Mouse (Mus musculus): ENCODE measurements around the gene Dgcr8.

Gene Dgcr8

DNA sequence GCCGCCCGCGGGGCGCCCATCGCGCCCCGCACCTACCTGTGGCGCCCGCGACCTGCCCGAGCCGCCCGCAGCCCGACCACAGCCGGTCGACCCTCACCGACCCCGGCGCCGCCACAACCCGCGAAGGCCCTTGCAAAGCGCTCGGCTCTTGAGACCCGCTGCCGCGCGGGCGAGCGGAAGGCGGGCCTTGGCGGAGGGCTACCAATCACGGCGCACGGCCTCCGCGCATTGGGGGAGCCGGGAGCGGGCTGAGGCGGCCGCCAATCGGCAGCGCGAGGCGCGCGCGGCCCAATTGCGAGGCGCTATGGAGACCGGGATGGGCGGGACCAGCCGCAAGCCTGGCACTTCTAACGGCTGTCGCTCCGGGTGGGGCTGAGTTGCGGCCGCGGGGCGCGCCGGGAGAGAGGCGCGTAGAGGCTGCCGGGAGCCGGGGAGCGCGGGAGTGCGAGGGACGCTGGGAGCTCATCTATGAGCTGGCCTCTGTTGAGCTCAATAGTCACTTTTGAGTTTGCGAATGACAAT lies at the start of gene Dgcr8:
Dgcr8 (minus strand) TSS at position 180 of the 522 bp plus-strand sequence.
- peak; percentile 99 for DNase-seq (ENCODE audit: low spot score)

DNA sequence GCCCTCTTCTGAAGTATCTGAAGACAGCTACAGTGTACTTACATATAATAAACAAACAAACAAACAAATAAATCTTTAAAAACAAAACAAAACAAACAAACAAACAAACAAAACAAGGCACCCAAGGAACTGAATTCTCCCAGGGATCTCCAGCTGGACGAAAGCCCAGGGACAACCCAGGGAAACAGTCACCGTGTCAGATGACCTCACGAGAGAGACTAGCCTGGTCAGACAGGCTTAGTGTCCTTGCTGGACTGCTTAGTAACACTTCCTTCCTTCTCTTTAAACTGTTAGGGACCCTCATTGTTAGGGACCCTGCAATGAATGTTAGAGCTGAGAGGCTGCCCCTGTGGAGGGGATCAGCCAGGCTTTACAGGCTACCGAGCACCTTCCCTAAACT lies 48.2 kb upstream of the Dgcr8 start:
- DNase-seq (ENCODE audit: low spot score) = no peak

DNA sequence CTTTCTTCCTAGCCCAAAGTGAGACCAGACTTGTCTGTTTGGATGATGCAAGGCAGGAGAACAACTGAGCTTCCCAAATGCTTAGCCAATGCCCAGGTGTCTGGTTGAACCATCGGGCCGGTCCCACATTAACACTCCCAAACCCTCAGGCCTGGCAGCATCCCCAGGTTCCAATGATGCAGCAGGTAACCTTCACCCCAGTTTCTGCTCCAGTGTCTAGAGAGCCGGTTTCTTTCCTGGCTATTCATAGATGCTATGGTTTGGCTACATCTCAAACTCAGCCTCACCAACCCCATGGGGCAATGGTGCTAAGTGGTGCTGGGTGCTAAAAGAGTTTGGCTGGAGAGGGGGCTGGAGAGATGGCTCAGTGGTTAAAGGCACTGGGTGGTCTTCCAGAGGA lies 46.9 kb upstream of the Dgcr8 start:
- DNase-seq (ENCODE audit: low spot score) = no peak

DNA sequence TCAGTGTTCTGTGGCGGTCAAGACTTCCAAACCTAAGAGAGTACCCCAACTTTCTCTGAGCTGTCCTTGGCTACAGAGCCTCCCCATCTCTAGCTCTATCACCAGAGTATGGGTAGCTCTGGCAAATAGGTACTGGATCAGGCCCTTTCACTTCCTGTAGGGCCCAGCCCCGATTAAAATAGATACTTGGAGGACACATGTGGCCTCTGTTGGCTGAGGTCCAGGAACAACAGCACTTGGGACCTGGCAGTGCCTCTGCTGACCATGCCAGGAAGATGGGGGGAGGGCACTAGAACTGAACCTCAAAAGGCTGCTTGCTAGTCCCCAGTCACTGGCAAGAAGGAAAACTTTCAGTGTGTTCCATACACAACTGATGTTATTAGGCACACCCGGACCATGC lies 44.9 kb upstream of the Dgcr8 start:
- no peak for DNase-seq (ENCODE audit: low spot score)

DNA sequence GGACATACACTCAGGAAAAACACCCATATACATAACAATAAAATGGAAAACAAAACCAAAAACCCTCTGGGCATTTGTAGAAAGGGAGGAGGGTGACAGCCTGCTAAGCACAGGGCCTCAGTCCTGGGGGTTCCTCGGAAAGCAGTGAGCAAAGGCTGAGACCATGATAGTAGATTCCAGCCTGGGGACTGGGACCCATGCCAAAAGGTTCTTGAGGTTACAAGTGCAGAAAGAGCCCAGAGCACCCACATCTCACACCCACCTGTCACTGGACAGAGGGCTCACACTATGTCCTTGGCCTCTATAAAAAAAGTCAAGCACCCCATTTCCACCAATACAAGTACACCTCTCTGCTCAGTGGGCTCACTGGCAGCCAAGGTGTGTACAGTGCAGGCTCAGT lies 39.5 kb upstream of the Dgcr8 start:
- DNase-seq (ENCODE audit: low spot score) = no peak

DNA sequence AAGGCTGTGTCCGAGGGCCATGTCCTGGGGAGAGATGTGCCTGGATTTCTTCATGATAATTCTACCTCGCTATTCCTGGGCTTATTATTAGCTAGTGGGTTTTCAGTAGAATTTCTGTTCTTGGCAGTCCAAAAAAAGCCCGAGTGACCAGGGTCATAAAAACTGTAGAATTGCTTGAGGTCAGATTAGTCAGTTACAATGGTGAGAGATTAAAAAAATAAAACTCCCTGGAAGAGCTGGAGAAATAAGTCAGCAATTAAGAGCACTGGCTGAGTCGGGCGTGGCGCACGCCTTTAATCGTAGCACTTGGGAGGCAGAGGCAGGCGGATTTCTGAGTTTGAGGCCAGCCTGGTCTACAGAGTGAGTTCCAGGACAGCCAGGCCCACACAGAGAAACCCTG lies 38.9 kb upstream of the Dgcr8 start:
- no peak for DNase-seq (ENCODE audit: low spot score)

DNA sequence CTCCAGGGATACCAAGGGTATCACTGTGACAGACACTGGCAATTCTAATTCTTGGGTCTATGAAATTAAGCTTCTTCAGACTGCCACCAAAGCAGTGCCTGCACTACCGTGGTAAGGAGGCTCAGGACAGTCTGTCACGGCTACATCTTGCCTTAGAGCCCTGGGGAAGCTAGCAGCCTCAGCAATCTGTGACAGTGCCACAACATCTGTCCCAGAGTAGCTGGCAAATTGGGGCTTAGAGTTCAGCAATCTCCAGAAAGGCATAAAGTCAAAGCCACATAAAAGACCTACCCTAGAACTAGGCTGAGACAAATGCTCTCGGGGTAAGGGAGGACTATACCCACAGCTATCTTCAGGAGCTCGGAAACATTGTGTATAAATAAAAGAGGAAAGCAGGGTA lies 36.7 kb upstream of the Dgcr8 start:
- no peak for DNase-seq (ENCODE audit: low spot score)

DNA sequence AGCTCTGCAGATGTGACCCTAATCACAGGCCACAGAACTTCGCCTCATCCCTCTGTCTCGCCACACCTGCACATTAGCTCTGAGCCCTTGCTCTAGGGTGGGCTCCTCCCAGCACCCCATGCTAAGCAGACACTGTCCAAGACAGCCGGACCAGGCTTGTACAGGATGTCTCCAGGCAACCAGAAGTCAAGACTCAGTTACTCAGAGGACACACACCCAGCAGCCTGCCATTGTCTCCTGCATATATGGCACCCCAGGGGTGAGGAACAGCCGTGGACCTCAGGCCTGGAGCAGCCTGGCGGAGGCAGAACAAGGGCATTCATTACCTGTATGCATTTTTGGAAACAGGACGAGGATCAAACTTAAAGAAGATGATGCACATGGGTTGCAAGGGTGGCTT lies 35.0 kb upstream of the Dgcr8 start:
- no peak for DNase-seq (ENCODE audit: low spot score)

DNA sequence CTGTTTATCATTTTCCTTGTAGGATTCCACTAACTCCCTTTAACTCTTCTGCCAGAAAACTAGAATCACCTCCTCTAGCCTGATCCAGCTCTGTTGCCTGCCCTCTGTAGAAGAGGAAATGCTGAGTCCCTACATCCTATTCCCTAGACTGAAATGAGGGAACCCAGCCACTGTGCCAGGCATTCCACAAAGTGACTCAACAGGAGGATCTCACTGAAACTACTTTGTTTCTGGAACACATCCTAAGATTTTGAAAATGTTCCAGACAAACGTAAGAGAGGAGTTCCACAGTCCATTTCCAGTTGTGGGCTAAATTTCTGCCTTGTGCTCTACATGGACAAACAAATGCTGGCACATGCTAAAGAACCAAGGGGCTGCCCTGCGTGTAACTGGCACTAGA lies 34.4 kb upstream of the Dgcr8 start:
- DNase-seq (ENCODE audit: low spot score) = no peak

DNA sequence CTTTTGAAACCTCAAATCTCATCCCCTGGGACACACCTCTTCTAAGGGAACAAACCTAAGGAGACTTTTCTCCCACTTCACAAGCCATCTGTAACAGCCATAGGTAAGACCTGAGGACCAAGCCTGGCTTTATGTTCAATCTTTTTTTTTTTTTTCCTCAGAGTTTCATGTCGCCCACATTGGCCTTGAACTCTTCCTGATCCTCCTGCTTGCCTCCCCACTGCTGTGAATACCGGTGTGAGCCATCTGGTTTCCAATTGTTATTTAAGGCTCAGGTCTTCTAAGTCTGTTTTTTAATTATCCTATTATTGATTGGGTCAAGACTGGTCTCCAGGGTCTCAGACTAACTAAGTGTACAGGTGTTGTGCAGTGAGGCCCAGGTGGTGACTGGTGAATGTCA lies 32.4 kb upstream of the Dgcr8 start:
- DNase-seq (ENCODE audit: low spot score) = no peak

DNA sequence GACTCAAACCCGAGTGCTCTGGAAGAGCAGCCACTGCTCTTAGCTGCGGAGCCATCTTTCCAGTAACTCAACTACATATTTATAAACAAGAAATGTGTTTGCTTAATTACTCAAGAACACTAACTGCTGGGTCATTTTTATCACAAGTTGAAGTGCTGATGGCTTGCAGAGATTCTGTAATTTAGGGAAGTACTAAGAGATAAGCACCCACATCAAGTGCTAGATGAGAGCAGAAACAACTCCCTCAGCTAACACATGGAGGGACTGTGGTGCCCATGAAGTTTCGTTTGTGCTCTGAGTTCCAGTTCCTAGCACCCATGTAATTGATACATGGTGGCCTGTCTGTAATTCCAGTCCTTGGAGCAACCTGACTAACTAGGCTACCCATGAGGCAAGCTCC lies 29.9 kb upstream of the Dgcr8 start:
- DNase-seq (ENCODE audit: low spot score) = no peak

DNA sequence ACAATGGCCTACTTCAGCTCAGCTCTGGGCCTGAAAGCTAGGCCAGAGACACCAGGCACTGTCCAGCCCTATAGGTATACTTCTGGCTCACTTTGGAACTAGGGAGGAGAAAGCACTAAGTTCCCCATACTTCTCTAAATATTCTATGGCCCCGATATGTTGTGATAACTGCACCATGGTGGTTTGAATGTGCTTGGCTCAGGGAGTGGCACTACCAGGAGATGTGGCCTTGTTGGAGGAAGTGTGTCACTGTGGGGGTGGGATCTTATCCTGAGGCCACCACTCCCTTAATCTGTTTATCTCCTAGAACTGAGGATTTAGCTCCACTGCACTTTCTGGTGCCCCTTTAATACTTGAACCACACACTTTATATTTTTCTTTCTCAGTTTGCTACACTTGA lies 19.1 kb upstream of the Dgcr8 start:
- no peak for DNase-seq (ENCODE audit: low spot score)

DNA sequence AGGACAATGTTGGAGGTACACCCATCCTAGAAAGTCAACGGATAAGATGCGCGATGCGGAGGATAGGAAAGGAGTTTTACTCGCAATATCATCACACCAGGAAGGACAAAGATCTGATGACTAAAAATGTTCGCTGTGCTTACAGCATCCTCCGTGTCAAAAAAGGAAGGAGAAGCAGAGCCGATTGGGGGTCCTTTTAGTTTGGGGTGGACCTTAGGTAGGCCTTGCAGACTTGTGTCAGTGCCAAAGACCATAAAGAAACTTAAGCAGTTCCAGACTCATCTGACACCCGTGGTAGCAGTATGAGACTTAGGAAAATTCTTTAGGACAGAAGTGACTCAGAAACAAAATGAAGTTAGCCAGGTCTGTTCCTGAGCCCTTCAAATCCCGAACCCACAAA lies 568 bp upstream of the Dgcr8 start:
- peak; percentile 24 for DNase-seq (ENCODE audit: low spot score)

DNA sequence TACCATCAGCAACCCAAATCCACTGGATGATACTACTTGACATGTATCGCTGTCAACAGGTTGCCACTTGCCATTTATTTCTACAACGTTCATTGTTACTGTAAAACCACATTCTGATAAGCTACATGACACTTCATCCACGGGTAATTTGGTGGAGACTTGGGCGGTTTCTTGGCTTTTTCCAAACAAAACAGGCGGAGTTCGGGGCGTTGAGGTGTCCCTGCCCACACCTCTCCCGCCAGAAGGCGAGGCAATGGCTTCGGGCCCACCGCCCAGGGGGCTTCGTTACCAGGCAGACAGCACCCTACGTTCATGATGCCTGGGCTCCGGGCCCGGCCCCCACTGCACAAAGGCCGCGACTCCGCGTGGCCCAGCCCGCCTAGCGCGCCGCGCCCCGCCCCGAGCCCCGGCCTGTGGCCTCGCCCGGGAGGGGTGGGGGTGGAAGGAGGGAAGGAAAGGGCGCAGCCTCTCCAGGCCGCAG lies 425 bp downstream of the Dgcr8 start:
- DNase-seq (ENCODE audit: low spot score) = no peak

DNA sequence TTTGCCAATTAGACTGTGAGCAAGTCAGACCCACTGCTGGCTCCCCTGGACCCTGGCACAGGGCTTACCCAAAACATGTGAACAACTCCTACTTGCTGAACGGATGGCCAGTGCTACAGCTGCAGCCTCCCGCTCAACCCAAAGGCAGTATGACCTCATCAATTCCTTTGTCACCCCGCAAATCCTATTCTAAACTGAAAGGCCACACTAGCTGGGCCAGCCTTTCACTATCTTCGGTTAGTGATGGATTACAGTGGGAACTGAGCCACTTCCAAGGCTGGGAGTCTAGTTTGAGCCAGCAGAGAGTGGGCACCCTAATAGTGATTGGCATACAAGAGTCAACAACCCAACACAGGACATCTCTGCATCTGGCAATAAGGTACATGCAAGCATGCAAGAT lies 880 bp downstream of the Dgcr8 start:
- DNase-seq (ENCODE audit: low spot score) = peak; percentile 46

DNA sequence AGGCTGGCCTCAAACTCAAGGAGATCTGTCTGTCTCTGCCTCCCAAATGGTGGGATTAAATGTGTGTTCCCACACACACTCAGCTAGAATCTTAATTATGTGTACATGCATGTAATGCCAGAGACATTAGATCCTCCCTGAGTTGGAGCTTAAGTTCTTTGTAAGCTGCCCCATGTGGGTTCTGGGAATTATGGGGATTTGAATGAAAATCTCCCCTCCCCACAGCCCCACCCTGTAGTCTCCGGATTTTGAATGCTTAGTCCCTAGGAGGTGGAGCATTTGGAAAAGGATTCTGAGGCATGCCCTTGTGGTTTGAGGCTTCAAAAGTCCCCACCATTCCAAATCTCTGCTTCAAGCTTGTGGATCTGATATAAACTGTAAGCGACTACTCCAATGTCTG lies 13.9 kb downstream of the Dgcr8 start:
- DNase-seq (ENCODE audit: low spot score) = no peak

DNA sequence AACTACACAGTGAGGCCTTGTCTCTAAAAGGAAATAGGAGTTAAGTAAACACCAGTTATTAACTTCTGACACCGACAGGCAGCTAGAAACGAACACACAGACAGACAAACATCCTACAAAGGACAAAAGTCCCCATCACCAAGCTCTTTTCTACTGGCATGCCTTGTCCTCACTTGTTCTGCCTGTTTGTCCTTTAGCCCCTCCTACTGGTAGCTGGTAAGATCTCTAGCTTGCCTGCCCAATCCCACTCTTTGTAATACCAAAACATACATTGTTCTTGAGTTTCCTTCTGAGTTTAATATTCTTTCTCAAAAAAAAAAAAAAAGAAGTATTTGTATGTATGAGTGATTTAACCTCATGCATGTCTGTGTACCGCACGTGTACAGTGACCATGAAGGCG lies 20.9 kb downstream of the Dgcr8 start:
- peak; percentile 45 for DNase-seq (ENCODE audit: low spot score)

DNA sequence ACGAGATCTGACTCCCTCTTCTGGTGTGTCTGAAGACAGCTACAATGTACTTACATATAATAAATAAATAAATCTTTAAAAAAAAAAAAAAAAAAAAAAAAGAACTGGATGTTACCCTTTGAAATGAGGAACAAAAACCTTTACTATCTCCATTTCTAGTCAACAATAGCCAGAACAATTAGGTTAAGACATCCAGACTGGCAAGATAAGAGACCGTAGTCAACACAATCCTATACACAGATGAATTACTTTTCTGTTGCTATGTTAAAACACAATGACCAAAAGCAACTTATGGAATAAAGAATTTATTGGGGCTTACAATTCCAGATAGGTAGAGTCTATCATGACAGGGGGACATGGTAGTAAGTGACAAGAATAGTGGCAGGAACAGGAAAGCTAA lies 24.0 kb downstream of the Dgcr8 start:
- no peak for DNase-seq (ENCODE audit: low spot score)

DNA sequence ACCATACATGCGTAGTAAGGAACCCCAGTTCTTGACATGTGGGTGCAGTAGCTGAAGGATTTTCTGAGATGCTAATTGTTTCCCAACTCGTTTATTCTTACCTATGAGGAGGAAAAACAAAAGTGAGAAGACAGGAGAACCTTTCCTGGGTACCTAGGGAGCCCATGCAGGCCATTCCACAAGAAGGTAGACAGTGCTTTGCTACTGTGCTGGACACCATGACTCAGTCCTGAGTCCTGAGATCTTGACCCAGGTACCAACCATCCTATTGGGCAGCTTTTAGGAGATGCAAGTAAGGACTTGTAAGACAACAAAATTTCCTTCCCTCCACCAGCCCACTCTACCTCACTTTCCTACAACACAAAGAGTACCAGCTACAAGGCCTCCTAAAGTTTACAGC lies 30.8 kb downstream of the Dgcr8 start, which contains the start of gene Gm49776:
Gm49776 (minus strand) TSS at position 101 of the 400 bp plus-strand sequence.
- DNase-seq (ENCODE audit: low spot score) = no peak

DNA sequence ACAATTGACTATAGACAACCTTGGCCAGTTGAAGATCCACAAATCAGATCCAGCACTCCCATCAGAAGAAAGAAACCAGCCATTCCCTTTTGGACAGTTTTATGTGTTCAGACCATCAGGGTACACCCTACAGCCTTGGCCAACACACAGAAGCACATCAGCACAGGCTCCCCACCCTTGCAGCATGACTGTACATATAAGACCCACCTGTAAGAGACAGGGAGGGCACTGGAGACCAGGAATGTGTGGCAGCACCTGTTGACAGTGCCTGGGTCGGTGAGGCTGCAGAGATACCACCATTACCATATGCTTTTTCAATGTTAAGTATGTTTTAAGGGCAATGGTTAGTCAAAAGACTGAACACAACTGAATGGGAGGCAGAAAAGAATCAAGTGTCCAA lies 35.2 kb downstream of the Dgcr8 start:
- DNase-seq (ENCODE audit: low spot score) = no peak

DNA sequence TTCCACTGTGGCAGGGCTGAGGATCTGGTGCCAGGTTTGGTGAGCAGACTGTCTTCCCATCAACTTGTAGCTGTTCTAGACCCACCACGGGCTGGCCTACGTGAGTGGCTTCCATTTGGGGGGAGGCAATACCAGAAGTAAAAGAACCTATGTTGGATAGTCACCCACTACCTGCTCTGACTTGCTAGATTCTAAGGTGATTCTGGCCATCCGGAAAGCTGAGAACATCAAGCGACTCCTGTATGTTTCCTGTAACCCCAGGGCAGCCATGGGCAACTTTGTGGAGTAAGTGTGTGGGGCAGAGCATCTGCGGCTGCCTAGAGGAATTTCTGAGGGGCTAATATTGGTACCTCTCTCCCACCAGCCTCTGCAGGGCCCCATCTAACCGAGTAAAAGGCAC lies 36.3 kb downstream of the Dgcr8 start:
- DNase-seq (ENCODE audit: low spot score) = no peak

DNA sequence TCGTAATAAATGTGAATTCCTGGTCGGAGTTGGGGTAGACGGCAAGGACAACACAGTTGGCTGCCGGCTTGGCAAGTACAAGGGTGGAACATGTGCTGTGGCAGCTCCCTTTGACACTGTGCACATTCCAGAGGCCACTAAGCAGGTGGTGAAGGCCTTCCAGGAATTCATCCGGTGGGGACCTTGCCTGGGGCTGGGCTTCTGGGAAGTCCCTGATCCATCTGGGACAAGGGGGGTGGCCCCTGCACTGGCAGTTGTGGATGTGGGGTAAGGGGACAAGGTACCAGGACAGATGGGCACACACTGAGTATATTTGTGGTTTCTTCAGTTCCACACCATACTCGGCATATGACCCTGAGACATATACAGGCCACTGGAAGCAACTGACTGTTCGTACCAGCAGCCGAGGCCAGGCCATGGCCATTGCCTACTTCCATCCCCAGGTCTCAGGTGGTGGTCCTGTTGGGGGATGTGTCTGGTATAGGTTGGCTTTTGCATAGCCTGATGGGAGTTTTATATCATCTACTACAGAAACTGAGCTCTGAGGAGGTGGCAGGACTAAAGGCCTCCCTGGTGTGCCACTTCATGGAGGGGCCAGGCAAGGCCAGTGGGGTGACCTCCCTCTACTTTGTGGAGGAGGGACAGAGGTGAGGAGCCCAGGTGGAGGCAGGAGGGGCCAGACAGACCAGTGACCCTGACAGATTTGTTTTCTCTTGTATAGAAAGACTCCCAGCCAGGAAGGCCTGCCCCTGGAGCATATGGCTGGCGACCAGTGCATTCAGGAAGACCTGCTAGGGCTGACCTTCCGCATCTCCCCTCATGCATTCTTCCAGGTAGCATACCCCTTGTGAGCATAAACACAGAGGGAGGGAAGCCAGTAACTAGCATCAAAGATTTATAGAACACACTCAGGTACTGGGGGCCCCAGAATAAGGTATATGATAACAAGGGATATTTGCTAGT lies 37.9 kb downstream of the Dgcr8 start:
- peak; percentile 19 for DNase-seq (ENCODE audit: low spot score)

DNA sequence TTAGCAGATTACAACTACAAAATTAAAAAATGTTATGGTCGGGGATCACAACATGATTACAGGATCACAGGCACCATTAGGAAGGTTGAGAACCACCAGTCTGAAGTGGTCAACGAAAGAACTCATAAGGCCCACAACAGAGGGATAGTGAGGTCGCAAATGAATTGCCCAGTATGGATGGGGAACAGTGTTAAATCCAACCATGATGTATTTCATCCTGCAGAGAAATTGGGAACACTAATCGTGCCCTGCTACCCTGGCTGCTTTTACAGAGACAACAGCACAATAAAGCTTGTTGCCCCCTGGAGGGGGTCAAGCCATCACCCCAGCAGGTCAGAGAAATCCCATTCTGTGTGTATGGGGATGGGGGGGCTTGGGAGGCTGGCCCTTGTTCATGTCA lies 38.8 kb downstream of the Dgcr8 start:
- no peak for DNase-seq (ENCODE audit: low spot score)

Data from embryo, embryonic 10.5 days (tissue).